Mouse (Mus musculus) midbrain, embryonic 10.5 days (tissue): ENCODE measurements around the gene Plgrkt. TPM values are rescaled to one million over a fixed set of nuclear protein-coding genes. Genes with fewer than 3 reads are reported as not detected.
A peak's percentile ranks its signal among the peaks of the same experiment; 100 is the strongest.
"Not testable (repeated sequence)": the region's sequence is repeated elsewhere in the genome, so short reads cannot be mapped to it uniquely, and the experiment has no call there.

Source experiments
- DNase-seq: peaks from one replicate; pipeline ENCODE4 v3.0.0-alpha.2; 2017; ENCODE audit warnings: low spot score
- H3K27ac ChIP-seq: fragments of 300-500 bp; sonication (generic); replicated peaks from 2 replicates; pipeline ENCODE4 v1.5.1; 2016; ENCODE audit warnings: mild to moderate bottlenecking
- H3K27me3 ChIP-seq: fragments of 300-500 bp; sonication (generic); 2 replicates; pipeline ENCODE4 v1.6.1; 2016; ENCODE audit warnings: low read depth, mild to moderate bottlenecking; ENCODE audit not compliant: poor library complexity, severe bottlenecking
- H3K36me3 ChIP-seq: fragments of 300-500 bp; sonication (generic); 2 replicates; pipeline ENCODE4 v1.6.1; 2016; ENCODE audit warnings: mild to moderate bottlenecking, moderate library complexity
- H3K4me1 ChIP-seq: fragments of 300-500 bp; sonication (generic); 2 replicates; pipeline ENCODE4 v1.6.1; 2016
- H3K4me3 ChIP-seq: fragments of 300-500 bp; sonication (generic); 2 replicates; pipeline ENCODE4 v1.5.1; 2016; ENCODE audit warnings: mild to moderate bottlenecking, moderate library complexity
- H3K9me3 ChIP-seq: fragments of 300-500 bp; sonication (generic); replicated peaks from 2 replicates; pipeline ENCODE4 v1.6.1; 2016; ENCODE audit warnings: mild to moderate bottlenecking
- WGBS: fragments of 180-500 bp; shearing (Covaris S2); methylation state at CpG from one replicate; pipeline ENCODE4 v1.1.7; 2016; 5-methylcytosine and 5-hydroxymethylcytosine counted together
- polyA plus RNA-seq: library from polyadenylated mRNA; unstranded; fragments of >200 nt; fragmentation: Nextera tagmentation; extraction: Ambion mirVana; gene quantifications from 2 replicates; pipeline ENCODE4 v1.2.1, GENCODE M21; 2016

Plgrkt gene
- polyA plus RNA-seq, result 40.4 and 43.8 TPM in 2 replicates

DNA sequence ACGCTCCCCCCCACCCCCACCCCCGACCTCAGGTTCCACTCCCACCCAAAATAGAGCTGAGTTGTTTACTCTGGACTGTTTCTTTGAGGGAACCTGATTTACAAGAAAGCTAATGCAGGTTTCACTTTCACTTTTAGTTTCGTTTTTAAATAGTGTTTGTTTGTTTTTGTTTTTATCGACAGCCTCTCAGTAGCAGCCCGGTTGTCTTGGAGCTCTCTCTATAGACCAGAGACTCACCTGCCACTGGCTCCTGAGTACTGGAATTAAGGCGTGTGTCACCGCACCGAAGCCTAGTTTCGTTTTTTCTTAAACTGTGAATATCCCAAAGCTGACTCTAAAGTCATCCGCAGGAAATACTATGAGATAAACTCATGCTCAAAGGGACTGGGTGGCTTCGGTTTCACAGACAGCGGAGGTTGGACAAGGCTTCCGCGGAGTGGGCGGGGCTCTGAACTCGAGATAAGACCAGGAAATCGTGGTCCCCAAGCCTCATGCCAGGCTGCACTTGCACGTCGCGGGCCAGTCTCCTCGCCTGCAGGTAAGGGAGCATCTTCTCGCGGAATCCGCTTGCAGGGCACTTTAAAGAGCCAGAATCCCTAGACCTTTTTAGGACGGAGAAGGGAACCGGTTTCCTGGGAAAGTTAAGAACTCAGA, at the start of gene Plgrkt, which contains the start of gene Cd274:
Gene Plgrkt (minus strand): TSS at position 422 of the 654 bp plus-strand sequence.
Gene Cd274 (plus strand): TSS at position 487 of the 654 bp plus-strand sequence.
- Histone ChIP-seq H3K27ac (no peak within 1 kb of the TSS), H3K9me3 (no peaks in the 10 kb centered on the region), H3K27me3 (peaks cover 29% of the 10 kb centered on the region), H3K4me1 (peaks cover 16% of the 10 kb centered on the region), H3K36me3 (no peaks in the 10 kb centered on the region), H3K4me3 (peak within 1 kb of the TSS; percentile 54)
- 5% methylated on average over 26 of the region's 26 CpGs for WGBS
- peak; percentile 49 for DNase-seq

GRCm38 (mm10) chr19:29416393-29416902, 49.3 kb upstream of the Plgrkt start:
- no peak for DNase-seq
- Histone ChIP-seq H3K36me3 (no peaks in the 10 kb centered on the region), H3K4me1 (peaks cover 8% of the 10 kb centered on the region; the same call in 1 of the 2 replicates), H3K27ac (no peak overlapping the region), H3K27me3 (peaks cover 7% of the 10 kb centered on the region; the same call in 1 of the 2 replicates), H3K4me3 (no peak overlapping the region), H3K9me3 (no peaks in the 10 kb centered on the region)
- 84% methylated on average over 3 of the region's 3 CpGs for WGBS

DNA sequence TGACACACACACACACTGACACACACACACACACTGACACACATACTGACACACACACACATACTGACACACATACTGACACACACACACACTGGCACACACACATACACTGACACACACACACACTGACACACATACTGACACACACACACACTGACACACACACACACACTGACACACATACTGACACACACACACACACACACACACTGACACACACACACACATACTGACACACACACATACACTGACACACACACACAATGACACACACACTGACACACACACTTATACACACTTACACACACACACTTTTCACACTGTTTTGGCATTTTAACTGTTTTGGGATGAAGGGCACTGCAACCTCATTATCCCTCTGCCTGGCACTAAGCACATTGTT, 47.7 kb upstream of the Plgrkt start:
- H3K36me3 ChIP-seq, DNase-seq, H3K9me3 ChIP-seq, H3K4me3 ChIP-seq, H3K27ac ChIP-seq, H3K4me1 ChIP-seq, H3K27me3 ChIP-seq: not testable (repeated sequence)

DNA sequence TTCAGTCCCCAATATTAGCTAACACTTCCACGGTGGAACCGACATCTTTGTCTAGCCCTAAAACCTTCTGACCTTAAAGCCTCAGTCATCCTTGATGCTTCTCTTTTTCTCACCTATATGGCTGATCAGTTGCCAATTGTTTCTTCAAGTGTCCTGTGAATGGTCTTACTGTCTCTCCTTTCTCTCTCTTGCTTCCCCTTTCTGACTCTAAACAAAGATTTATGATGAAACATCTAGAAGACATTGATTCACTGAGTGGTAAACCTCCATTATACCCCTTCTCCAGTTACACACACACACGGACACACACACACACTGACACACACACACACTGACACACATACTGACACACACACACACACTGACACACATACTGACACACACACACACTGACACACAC, 47.3 kb upstream of the Plgrkt start:
- Histone ChIP-seq H3K9me3 (no peaks in the 10 kb centered on the region), H3K4me1 (peaks cover 8% of the 10 kb centered on the region; the same call in 1 of the 2 replicates), H3K4me3 (no peak overlapping the region), H3K27me3 (peaks cover 7% of the 10 kb centered on the region; the same call in 1 of the 2 replicates), H3K36me3 (no peaks in the 10 kb centered on the region), H3K27ac (no peak overlapping the region)
- no peak for DNase-seq
- 85% methylated on average over 3 of the region's 3 CpGs for WGBS

GRCm38 (mm10) chr19:29412476-29413420, 45.6 kb upstream of the Plgrkt start:
- 80% methylated on average over 6 of the region's 6 CpGs for WGBS
- H3K27me3 ChIP-seq, result peaks cover 7% of the 10 kb centered on the region; the same call in 1 of the 2 replicates
- H3K9me3 ChIP-seq, result no peaks in the 10 kb centered on the region
- H3K4me1 ChIP-seq, result no peaks in the 10 kb centered on the region
- H3K4me3 ChIP-seq, result no peak overlapping the region
- H3K27ac ChIP-seq, result no peak overlapping the region
- H3K36me3 ChIP-seq, result no peaks in the 10 kb centered on the region
- no peak for DNase-seq

- H3K4me1 ChIP-seq, result no peaks in the 10 kb centered on the region
- WGBS, result 91% methylated on average over 4 of the region's 4 CpGs
These were observed 43.4 kb upstream of the Plgrkt start, which contains the start of gene Pdcd1lg2 for GRCm38 (mm10) chr19:29410619-29411018. Gene Pdcd1lg2 (plus strand): TSS chr19:29410919.

DNA sequence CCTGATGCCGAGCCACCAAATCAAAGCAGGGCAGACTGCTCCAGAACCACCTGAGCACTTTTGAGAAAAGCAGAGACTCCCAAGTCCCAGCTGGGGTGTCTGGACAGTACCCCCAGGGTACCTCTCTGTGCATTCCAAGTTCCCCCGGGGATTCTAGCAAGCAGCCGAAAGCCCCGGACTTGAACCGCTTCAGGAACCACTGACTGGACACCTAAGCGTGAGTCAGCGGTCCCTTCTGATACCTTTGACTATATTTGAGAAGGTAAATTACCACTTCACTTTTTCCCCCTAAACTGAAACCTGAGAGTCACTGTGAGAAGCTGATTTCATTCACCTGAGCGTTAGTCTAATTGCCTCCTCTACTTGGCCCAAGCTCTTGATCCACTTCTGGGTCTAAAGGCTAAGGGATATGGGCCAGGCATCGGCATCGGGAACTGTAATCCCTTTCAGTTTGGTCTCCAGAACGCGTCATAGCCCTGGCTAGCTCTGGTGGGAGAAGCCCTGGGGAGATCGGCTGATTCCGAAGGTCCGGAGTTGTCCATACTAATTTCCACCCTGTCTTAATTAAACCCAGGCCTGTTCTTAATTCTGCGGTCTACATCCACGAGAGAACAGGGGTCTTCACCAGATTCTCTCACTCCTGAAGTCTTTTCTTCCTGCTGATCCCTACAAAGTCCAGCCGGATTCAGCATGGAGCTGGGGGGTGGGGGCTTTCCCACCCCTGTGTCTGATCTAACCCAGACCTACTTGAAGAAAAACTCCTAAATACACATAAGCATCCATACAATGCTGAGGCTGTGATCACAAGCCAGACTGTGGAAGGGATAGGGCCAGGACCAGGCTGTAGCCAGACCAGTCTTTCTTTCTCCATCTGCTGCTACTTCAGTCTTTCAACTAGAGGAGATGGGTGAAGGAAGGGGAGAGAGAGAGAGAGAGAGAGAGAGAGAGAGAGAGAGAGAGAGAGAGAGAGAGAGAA, 39.1 kb upstream of the Plgrkt start:
- H3K9me3 ChIP-seq, result no peaks in the 10 kb centered on the region
- 79% methylated on average over 18 of the region's 18 CpGs for WGBS
- no peaks in the 10 kb centered on the region for H3K36me3 ChIP-seq
- H3K4me3 ChIP-seq, result no peak overlapping the region
- H3K27ac ChIP-seq, result no peak overlapping the region
- no peaks in the 10 kb centered on the region for H3K4me1 ChIP-seq
- DNase-seq, result no peak
- no peaks in the 10 kb centered on the region for H3K27me3 ChIP-seq

More at GRCm38 (mm10) chr19:29410619-29411018, 43.4 kb upstream of the Plgrkt start, which contains the start of gene Pdcd1lg2:
- Histone ChIP-seq H3K27me3 (no peaks in the 10 kb centered on the region), H3K36me3 (no peaks in the 10 kb centered on the region), H3K4me3 (no peak within 1 kb of the TSS), H3K9me3 (no peaks in the 10 kb centered on the region), H3K27ac (no peak within 1 kb of the TSS)
- DNase-seq, result no peak

DNA sequence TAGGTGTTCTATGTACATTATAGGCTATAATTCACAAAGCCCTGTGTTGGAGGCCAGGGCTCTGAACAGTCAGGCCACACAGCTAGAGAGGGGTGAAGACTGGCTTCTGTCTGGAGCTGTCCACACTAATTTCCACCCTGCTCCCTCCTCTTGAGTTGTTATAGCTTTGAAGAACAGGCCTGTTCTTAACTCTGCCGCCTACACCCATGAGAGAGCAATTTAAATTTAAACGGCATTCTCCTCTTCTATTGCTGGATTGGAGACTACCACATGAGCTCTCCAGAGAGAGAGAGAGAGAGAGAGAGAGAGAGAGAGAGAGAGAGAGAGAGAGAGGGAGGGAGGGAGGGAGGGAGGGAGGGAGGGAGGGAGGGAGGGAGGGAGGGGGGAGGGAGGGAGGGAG, 38.2 kb upstream of the Plgrkt start:
- Histone ChIP-seq H3K27ac (no peak overlapping the region), H3K4me3 (no peak overlapping the region), H3K36me3 (no peaks in the 10 kb centered on the region), H3K27me3 (no peaks in the 10 kb centered on the region), H3K9me3 (no peaks in the 10 kb centered on the region), H3K4me1 (no peaks in the 10 kb centered on the region)
- DNase-seq, result no peak
- WGBS, result 81% methylated on average over 2 of the region's 2 CpGs

DNA sequence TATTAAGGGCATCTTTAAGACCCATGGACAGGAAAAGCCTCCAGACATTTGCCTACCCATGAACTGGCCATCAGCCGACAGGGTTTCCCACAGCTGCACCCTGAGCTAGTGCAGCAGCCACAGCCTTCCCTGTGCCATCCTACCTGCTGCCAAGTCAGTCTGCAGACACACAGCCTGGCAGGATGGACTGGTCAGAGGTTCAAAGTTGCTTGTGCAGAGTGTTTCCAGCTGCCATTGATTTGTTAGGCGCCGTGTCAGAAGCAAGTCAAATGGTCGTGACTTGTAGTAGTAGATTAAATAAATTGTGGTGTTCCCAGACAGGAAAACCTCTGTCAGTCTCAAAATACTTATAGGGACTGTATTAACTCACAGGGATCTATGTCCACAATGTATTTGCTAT, 36.1 kb upstream of the Plgrkt start:
- no peaks in the 10 kb centered on the region for H3K27me3 ChIP-seq
- H3K27ac ChIP-seq, result no peak overlapping the region
- no peaks in the 10 kb centered on the region for H3K36me3 ChIP-seq
- peaks cover 6% of the 10 kb centered on the region for H3K9me3 ChIP-seq
- no peak overlapping the region for H3K4me3 ChIP-seq
- 91% methylated on average over 4 of the region's 4 CpGs for WGBS
- no peak for DNase-seq
- no peaks in the 10 kb centered on the region for H3K4me1 ChIP-seq

- no peak for DNase-seq
- WGBS, result 93% methylated on average over 4 of the region's 4 CpGs
- Histone ChIP-seq H3K27me3 (no peaks in the 10 kb centered on the region), H3K9me3 (peaks cover 11% of the 10 kb centered on the region), H3K36me3 (no peaks in the 10 kb centered on the region), H3K4me1 (no peaks in the 10 kb centered on the region), H3K4me3 (no peak overlapping the region), H3K27ac (no peak overlapping the region)
These were observed 35.4 kb upstream of the Plgrkt start for GRCm38 (mm10) chr19:29402621-29403020.

- H3K4me3 ChIP-seq, result no peak overlapping the region
These were observed 33.3 kb upstream of the Plgrkt start for GRCm38 (mm10) chr19:29400466-29400865.

GRCm38 (mm10) chr19:29399786-29400185, 32.6 kb upstream of the Plgrkt start:
- Histone ChIP-seq H3K27ac (no peak overlapping the region), H3K9me3 (peaks cover 11% of the 10 kb centered on the region), H3K4me3 (no peak overlapping the region), H3K27me3 (no peaks in the 10 kb centered on the region), H3K36me3 (no peaks in the 10 kb centered on the region), H3K4me1 (no peaks in the 10 kb centered on the region)
- 94% methylated on average over 4 of the region's 4 CpGs for WGBS
- no peak for DNase-seq

More at GRCm38 (mm10) chr19:29400466-29400865, 33.3 kb upstream of the Plgrkt start:
- H3K4me1 ChIP-seq, result no peaks in the 10 kb centered on the region
- no peak for DNase-seq
- WGBS, result 90% methylated on average over 3 of the region's 3 CpGs
- no peak overlapping the region for H3K27ac ChIP-seq
- H3K27me3 ChIP-seq, result no peaks in the 10 kb centered on the region
- H3K9me3 ChIP-seq, result peaks cover 11% of the 10 kb centered on the region
- no peaks in the 10 kb centered on the region for H3K36me3 ChIP-seq
